ENCODE assay signal across 8 mouse cellular contexts in the genomic region with DNA sequence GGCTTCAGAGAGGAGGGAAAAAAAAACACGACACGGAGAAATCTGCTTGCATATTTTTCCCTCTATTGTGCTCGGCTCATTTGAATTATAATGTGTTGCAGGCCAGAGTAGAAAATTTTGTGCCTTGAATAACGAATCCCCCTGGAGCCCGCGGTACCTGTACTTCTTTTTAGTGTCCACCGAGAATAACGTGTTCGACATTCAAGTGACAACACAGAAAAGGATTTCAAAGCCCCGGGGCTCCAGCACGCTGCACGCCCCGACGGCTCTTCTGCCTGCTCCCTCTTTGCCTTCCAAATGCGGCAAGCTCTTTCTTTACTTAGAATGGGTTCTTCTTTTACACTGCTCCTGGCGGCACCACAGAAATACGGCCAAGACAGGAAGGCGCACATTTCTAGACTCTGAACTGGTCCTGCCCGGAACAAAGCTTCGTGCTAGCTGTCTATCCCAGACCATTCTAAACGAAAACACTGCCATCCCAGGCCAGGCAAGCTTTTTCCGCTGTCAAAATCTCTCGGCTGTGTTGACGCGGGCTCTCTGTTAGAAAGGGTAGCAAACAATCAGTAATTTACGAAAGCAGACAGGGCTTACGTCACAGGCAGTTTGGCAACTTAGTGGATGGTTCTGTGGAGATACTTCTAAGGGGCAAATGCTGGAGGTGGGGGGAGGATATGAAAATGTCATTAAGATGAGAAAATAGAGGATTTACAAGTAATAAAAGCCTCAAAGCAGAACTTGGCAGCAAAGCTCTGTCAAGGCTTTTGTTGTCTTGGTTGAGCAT.
DNase-seq lines count a peak whose midpoint lies in the region; ATAC-seq and TF ChIP-seq lines count a peak whose summit lies in the region.

No protein-coding gene starts in this region.

- H3K27ac ChIP-seq in gastrocnemius, adult 2 months: 0 out of 2 replicates have a peak overlapping the region, but pooled peaks have one; percentile 0
- H3K27ac ChIP-seq in heart, embryonic 15.5 days: no peak overlapping the region
- H3K27ac ChIP-seq in liver, embryonic 11.5 days (ENCODE audit: low read depth, low read length): no peak overlapping the region
- peak overlapping the region; percentile 48; the same call in 1 of the 2 replicates for H3K27ac ChIP-seq in midbrain, postnatal 0 days (ENCODE audit: low read depth, low read length)

- no peaks in the 10 kb centered on the region for H3K36me3 ChIP-seq in heart, embryonic 15.5 days
- no peaks in the 10 kb centered on the region for H3K36me3 ChIP-seq in liver, embryonic 11.5 days (ENCODE audit: control insufficient read depth, insufficient read depth, low read length)
- no peaks in the 10 kb centered on the region for H3K36me3 ChIP-seq in midbrain, postnatal 0 days (ENCODE audit: insufficient read depth, low read length)

- no peak for ATAC-seq in heart, embryonic 15.5 days (replicated peaks; ENCODE audit: insufficient number of reproducible peaks, insufficient read depth, low FRiP score, low read depth)
- no peak for ATAC-seq in liver, embryonic 11.5 days (replicated peaks; ENCODE audit: low FRiP score)
- peak; percentile 38; the same call in 1 of the 2 replicates for ATAC-seq in midbrain, postnatal 0 days (ENCODE audit: low FRiP score)
- ATAC-seq in erythroid progenitor cell, adult 5-6 weeks (replicated peaks; ENCODE audit: low FRiP score, poor library complexity, severe bottlenecking): no peak

- no peak for TF ChIP-seq CTCF in gastrocnemius, adult 2 months (IDR thresholded peaks at IDR 0.05)
- TF ChIP-seq CTCF in midbrain, postnatal 0 days (IDR thresholded peaks at IDR 0.05): 0 out of 2 replicates have a peak, but pooled peaks have one; percentile 26

- peaks cover 31% of the 10 kb centered on the region for H3K27me3 ChIP-seq in heart, embryonic 15.5 days
- H3K27me3 ChIP-seq in liver, embryonic 11.5 days (replicated peaks; ENCODE audit: control insufficient read depth, insufficient read depth, low read length): peaks cover 34% of the 10 kb centered on the region
- H3K27me3 ChIP-seq in midbrain, postnatal 0 days (ENCODE audit: insufficient read depth, low read length): no peaks in the 10 kb centered on the region

- 6% methylated on average over 27 of the region's 27 CpGs for WGBS in heart, embryonic 15.5 days
- 8% methylated on average over 27 of the region's 27 CpGs for WGBS in liver, embryonic 11.5 days
- whole genome bisulfite sequencing in midbrain, postnatal 0 days: 2% methylated on average over 27 of the region's 27 CpGs

- H3K4me2 ChIP-seq in heart, embryonic 15.5 days: peak overlapping the region; percentile 65
- peak overlapping the region; percentile 64 for H3K4me2 ChIP-seq in liver, embryonic 11.5 days
- H3K4me2 ChIP-seq in midbrain, postnatal 0 days (ENCODE audit: low read depth, low read length, poor library complexity, severe bottlenecking): peak overlapping the region; percentile 55

- H3K4me1 ChIP-seq in heart, embryonic 15.5 days (replicated peaks): peaks cover 22% of the 10 kb centered on the region
- 0 out of 2 replicates have a peak, but pooled peaks cover 4% of the 10 kb centered on the region for H3K4me1 ChIP-seq in liver, embryonic 11.5 days (replicated peaks; ENCODE audit: control insufficient read depth, insufficient read depth, low read length)
- no peaks in the 10 kb centered on the region for H3K4me1 ChIP-seq in midbrain, postnatal 0 days (ENCODE audit: insufficient read depth, low read length)

- DNase-seq in gastrocnemius, adult 2 months: no peak
- no peak for DNase-seq in gastrocnemius, postnatal 25 days
- DNase-seq in embryo, embryonic 10.5 days (ENCODE audit: low spot score): peak; percentile 65
- DNase-seq in kidney, postnatal 10 days: peak; percentile 58
- DNase-seq in liver, embryonic 11.5 days (ENCODE audit: low spot score): peak; percentile 43
- peak; percentile 57 for DNase-seq in midbrain, postnatal 0 days (ENCODE audit: low spot score)

- intact Hi-C loops in gastrocnemius, adult 2 months (cut with DNase I): no loop called here

- H3K9me3 ChIP-seq in heart, embryonic 15.5 days (replicated peaks): no peaks in the 10 kb centered on the region
- no peaks in the 10 kb centered on the region for H3K9me3 ChIP-seq in liver, embryonic 11.5 days (ENCODE audit: control insufficient read depth, low read length)
- no peaks in the 10 kb centered on the region for H3K9me3 ChIP-seq in midbrain, postnatal 0 days (ENCODE audit: low read length)

- H3K9ac ChIP-seq in heart, embryonic 15.5 days: no peak overlapping the region
- no peak overlapping the region for H3K9ac ChIP-seq in liver, embryonic 11.5 days (ENCODE audit: low read depth, low read length)
- peak overlapping the region; percentile 50; the same call in 1 of the 2 replicates for H3K9ac ChIP-seq in midbrain, postnatal 0 days (replicated peaks; ENCODE audit: low read length, poor library complexity, severe bottlenecking)

- H3K4me3 ChIP-seq in gastrocnemius, adult 2 months: peak overlapping the region; percentile 59
- H3K4me3 ChIP-seq in heart, embryonic 15.5 days: peak overlapping the region; percentile 37
- H3K4me3 ChIP-seq in liver, embryonic 11.5 days (ENCODE audit: low read depth, low read length): peak overlapping the region; percentile 37
- peak overlapping the region; percentile 27 for H3K4me3 ChIP-seq in midbrain, postnatal 0 days (ENCODE audit: low read depth, low read length)

Comparison
In these comparisons a context has a peak if more than half of its experiments do, and no peak if none do; other contexts are left out.
1. DNase-seq: peak in embryo, embryonic 10.5 days (single experiment), kidney, postnatal 10 days (single experiment), liver, embryonic 11.5 days (single experiment) and midbrain, postnatal 0 days (single experiment); none in gastrocnemius, adult 2 months (single experiment) and gastrocnemius, postnatal 25 days (single experiment).
2. H3K27ac ChIP-seq: peak in gastrocnemius, adult 2 months (single experiment) and midbrain, postnatal 0 days (single experiment); none in heart, embryonic 15.5 days (single experiment) and liver, embryonic 11.5 days (single experiment).
3. Peak in every context shown above with its lines, with median percentiles within 50 percentile points of each other: H3K4me3 ChIP-seq and H3K4me2 ChIP-seq.